Mouse (Mus musculus) macrophage (primary cell): ENCODE data around the gene Prrt2. TPM values are rescaled to one million over a fixed set of nuclear protein-coding genes. Genes with fewer than 3 reads are reported as not detected.

Source experiments
- H3K27ac ChIP-seq: fragments of 350-480 bp; formaldehyde crosslinking; 2 replicates; pipeline ENCODE4 v1.9.0; 2021
- H3K36me3 ChIP-seq: fragments of 350-480 bp; formaldehyde crosslinking; 2 replicates; pipeline ENCODE4 v1.9.0; 2021; ENCODE audit errors: inconsistent target
- H3K4me3 ChIP-seq: fragments of 350-480 bp; formaldehyde crosslinking; 2 replicates; pipeline ENCODE4 v1.9.0; 2021; ENCODE audit errors: inconsistent target
- H3K79me2 ChIP-seq: fragments of 350-480 bp; formaldehyde crosslinking; 2 replicates; pipeline ENCODE4 v1.9.0; 2021; ENCODE audit errors: inconsistent target
- WGBS: methylation state at CpG from one replicate; pipeline ENCODE4 v1.1.7; 2026; ENCODE audit warnings: inconsistent platforms; ENCODE audit not compliant: missing documents; 5-methylcytosine and 5-hydroxymethylcytosine counted together
- polyA plus RNA-seq: library from polyadenylated mRNA; stranded (reverse); fragments of 250-400 nt; gene quantifications from 3 replicates; pipeline ENCODE4 v1.2.4, GENCODE M21; 2018; ENCODE audit warnings: inconsistent platforms

Gene Prrt2
- polyA plus RNA-seq, 1 experiment from 2014 or later: not detected

DNA sequence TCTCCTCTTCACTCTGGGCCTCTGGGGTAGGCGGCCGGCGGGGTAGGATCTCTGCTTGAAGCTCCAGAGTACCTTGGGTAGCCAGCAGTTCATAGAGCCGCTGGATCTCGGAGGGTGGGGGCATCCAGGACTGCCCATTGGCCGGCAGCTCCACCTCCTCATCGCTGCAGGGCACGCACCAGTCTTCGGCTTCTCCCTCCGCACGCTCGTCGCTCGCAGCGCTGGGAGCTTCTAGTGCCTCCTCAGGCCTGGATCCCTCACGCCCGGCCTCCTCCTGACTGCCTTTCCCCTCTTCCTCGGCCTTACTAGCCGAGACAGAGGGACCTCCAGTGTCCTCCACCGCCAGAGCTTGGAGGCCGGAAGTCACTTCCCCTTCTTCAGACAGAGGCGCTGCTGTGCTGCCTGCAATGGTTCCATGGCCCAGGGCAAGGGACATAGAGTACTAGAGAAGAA lies 4.5 kb downstream of the Prrt2 start:
- WGBS: under 1% methylated on average over 22 of the region's 22 CpGs
- Histone ChIP-seq H3K79me2 (peaks cover 45% of the 10 kb centered on the region), H3K36me3 (no peaks in the 10 kb centered on the region), H3K4me3 (peak overlapping the region; percentile 88), H3K27ac (peak overlapping the region; percentile 93)

DNA sequence TGATC lies 4.7 kb downstream of the Prrt2 start, which contains the start of gene Pagr1b:
TSS of gene Pagr1b (minus strand) at position 4 of the 5 bp plus-strand sequence.
- Histone ChIP-seq H3K79me2 (peaks cover 48% of the 10 kb centered on the region), H3K27ac (peak within 1 kb of the TSS; percentile 93), H3K36me3 (no peaks in the 10 kb centered on the region), H3K4me3 (peak within 1 kb of the TSS; percentile 88)

DNA sequence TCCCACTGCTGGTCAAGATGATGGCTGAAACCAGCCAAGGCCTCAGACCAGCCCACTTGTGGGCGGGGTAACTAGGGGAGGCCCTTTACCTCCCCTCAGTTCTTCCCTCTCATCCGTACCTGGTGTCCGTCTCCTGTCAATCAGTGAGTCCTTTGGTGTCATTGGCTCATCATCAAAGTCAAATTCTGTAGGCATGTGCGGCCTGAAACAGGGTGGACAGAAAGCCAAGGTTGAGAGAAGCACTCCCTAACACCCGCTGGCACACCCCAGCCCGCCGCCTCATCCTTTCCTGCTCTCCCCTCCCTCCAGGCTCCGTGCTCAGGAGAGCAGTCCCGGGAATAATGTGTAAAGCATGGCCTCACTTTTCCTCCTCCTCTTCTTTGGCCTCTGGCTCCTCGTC lies 4.9 kb downstream of the Prrt2 start:
- peaks cover 50% of the 10 kb centered on the region for H3K79me2 ChIP-seq
- H3K4me3 ChIP-seq: peak overlapping the region; percentile 88
- peak overlapping the region; percentile 93 for H3K27ac ChIP-seq
- 6% methylated on average over 10 of the region's 10 CpGs for WGBS
- H3K36me3 ChIP-seq: no peaks in the 10 kb centered on the region

DNA sequence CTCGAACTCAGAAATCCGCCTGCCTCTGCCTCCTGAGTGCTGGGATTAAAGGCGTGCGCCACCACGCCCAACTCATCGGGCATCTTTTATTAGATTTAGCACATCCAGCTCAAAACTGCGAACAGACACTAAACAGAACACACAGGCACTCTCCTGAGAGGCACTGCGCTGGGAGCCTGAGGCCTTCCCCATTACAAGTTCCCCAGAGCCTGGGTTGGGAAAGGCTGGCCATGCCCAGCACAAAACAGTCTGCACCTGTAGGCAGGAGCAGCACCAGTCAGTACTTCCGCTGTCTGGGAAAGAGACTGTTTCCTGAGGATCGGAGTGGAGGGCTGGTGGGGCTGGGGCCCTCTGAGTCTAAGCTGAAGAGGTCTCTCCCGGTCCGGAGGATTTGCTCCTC lies 6.0 kb downstream of the Prrt2 start:
- peak overlapping the region; percentile 88; the same call in 1 of the 2 replicates for H3K4me3 ChIP-seq
- peak overlapping the region; percentile 93; the same call in 1 of the 2 replicates for H3K27ac ChIP-seq
- no peaks in the 10 kb centered on the region for H3K36me3 ChIP-seq
- peaks cover 60% of the 10 kb centered on the region for H3K79me2 ChIP-seq
- WGBS: 95% methylated on average over 12 of the region's 12 CpGs

DNA sequence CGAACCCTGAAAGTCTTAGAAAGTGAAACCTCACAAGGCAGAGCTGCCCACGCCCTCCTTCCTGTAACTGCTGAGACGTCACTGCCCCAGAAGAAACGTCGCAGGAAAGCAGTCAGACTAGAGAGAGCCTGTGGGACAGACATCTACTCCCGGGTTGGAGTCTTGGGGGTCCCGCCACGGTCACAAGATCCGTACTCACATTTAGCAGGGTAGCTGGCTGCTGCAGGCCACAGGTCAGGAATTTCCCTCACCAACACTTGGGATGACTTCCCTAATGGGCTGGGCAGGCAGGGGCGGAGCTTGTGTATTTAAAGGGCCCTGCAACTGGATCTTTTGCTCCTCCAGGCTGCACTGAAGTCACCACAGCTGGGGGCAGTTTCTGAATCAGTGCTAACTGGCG lies 6.7 kb downstream of the Prrt2 start, which contains the start of gene Mvp:
TSS of gene Mvp (minus strand) at position 302 of the 400 bp plus-strand sequence.
- Histone ChIP-seq H3K36me3 (no peaks in the 10 kb centered on the region), H3K79me2 (peaks cover 67% of the 10 kb centered on the region), H3K4me3 (peak within 1 kb of the TSS; percentile 88), H3K27ac (peak within 1 kb of the TSS; percentile 93)
- WGBS: under 1% methylated on average over 11 of the region's 11 CpGs

DNA sequence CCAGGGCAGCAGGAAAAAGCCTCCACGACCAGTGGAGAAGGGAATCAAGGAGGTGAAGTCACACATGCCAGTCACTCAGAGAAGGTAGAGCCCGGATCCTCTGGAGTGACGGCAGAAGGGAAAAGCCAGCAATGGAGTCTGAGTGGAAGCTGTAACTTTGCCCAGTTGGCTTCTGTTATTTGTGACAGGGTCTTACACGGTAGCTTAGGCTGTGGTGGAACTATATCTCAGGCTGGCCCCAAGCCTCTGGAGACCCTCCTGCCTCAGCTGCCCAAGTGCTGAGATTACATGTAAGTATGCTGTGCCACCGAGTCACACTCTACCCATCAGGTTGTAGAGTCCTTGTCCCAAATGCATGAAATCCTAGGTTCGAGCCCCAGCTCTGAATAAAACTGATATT lies 7.6 kb downstream of the Prrt2 start:
- peaks cover 77% of the 10 kb centered on the region for H3K79me2 ChIP-seq
- H3K4me3 ChIP-seq: peak overlapping the region; percentile 88
- H3K27ac ChIP-seq: peak overlapping the region; percentile 93
- 87% methylated on average over 6 of the region's 6 CpGs for WGBS
- no peaks in the 10 kb centered on the region for H3K36me3 ChIP-seq

DNA sequence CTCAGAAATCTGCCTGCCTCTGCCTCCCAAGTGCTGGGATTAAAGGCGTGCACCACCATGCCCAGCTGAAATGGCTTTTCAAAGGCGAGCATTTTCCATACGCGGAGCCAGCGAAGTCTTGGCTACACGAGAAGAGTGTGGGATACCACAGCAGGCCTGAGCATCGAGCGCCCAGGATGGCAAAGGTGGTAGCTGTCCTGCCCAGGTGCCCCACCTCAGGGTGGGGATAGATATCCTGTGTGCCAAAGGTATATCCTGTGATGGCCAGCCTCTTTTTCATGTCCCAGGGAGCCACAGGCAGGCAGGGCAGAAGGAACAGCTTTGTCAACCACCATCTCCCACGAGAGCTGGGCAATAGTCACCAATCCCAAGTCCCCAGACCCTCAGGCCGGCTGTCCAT lies 8.2 kb downstream of the Prrt2 start:
- 96% methylated on average over 10 of the region's 10 CpGs for WGBS
- H3K36me3 ChIP-seq: no peaks in the 10 kb centered on the region
- H3K4me3 ChIP-seq: 0 out of 2 replicates have a peak overlapping the region, but pooled peaks have one; percentile 88
- 0 out of 2 replicates have a peak overlapping the region, but pooled peaks have one; percentile 93 for H3K27ac ChIP-seq
- H3K79me2 ChIP-seq: peaks cover 82% of the 10 kb centered on the region

DNA sequence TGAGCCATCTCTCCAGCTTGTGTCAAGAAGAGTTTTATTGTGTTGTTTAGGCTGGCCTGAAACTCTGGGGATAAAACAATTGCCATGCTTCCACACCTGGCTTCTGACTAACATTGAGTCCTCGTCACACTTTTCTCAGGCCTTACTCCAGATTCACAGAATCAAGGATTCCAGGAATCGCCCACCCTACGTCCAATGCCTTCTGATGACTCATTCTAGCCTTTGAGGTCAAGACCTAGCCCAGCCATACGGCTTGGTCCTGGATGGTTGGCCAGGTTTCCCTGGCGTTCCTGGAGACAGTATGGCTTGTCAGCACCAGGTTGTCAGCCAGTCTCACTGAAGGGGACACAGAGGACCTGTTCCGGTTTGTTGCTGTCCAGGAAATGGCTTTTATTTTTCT lies 8.6 kb downstream of the Prrt2 start:
- no peak overlapping the region for H3K27ac ChIP-seq
- 97% methylated on average over 6 of the region's 6 CpGs for WGBS
- no peaks in the 10 kb centered on the region for H3K36me3 ChIP-seq
- H3K4me3 ChIP-seq: no peak overlapping the region
- H3K79me2 ChIP-seq: peaks cover 87% of the 10 kb centered on the region

DNA sequence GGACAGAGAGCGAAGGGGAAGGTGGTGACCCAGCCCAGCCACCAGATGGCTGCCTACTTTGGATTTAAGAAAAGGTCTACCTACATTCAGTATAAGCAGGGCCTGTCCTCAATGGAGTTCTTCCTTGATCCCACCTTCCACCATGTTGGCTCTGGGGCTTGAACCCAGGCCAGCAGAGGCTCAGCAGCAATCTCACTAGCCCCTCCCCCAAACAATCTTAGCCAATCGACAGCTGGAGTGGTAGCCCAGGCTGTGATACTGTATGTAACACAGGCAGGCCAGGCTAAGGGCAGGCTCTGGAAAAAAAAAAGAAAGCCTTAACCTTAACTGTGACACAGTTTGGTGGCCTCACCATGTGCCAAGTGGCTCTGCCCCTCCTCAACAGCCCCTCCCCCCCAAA lies 9.3 kb downstream of the Prrt2 start:
- H3K27ac ChIP-seq: no peak overlapping the region
- no peaks in the 10 kb centered on the region for H3K36me3 ChIP-seq
- no peak overlapping the region for H3K4me3 ChIP-seq
- 80% methylated on average over 2 of the region's 2 CpGs for WGBS
- peaks cover 93% of the 10 kb centered on the region for H3K79me2 ChIP-seq

DNA sequence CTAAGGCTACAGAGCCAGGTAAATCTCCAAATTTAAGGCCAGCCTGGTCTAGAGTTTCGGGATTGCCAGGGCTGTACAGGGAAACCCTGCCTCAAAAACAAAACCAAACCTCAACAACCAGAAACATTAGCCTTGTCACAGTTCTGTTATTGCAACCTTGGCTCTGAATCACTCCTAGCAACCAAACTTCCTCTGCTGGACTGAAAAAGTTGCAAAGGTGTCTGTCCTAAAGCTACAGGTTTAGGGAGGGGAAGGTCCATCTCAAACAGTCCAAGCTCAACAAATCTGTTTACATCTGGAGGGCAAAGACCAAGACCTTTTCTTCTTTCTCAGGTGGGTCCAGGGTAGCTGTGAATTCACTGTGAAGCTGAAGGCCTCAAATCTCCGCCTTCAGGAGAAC lies 10.0 kb downstream of the Prrt2 start:
- Histone ChIP-seq H3K36me3 (no peaks in the 10 kb centered on the region), H3K27ac (peak overlapping the region; percentile 19), H3K4me3 (no peak overlapping the region), H3K79me2 (peaks cover 100% of the 10 kb centered on the region)
- WGBS: 79% methylated on average over 2 of the region's 2 CpGs

DNA sequence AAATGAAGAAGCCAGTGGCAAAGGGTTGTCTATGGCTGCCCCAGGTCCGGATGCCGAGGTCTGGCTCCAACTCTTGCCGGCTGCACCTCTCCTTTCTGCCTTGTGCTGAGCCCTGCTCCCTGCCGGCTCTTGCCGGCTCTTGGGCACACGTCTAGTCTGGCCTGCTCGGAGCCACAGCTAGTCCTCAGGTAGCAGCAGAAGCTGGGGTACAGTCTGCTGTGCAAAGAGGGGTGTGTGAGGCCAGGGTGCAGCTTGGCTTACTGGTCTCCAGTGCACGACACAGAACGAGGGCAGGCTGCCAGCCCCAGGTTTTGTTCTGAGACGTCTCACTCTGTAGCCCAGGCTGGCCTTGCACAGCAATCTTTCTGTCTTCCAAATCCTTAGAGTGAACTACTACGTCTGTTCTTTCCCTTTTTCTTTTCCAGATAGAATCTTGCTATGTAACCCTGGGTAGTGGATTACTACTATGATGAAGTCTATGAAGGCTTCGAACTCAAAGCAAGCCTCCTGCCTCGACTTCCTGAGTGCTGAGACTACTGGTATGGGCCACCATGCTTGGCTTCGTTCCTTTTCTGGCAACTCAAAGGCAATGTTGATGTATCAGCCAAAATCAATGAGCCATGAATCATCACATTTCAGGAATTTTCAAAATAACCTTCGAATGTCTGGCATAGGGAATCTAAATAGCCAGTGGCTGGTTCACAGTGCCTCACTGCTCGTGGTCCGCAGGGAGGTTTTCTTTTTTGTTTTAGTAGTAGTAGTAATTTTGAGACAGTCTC lies 11.5 kb downstream of the Prrt2 start:
- WGBS: 70% methylated on average over 17 of the region's 17 CpGs
- H3K79me2 ChIP-seq: peaks cover 100% of the 10 kb centered on the region
- peak overlapping the region; percentile 93 for H3K27ac ChIP-seq
- no peaks in the 10 kb centered on the region for H3K36me3 ChIP-seq
- H3K4me3 ChIP-seq: no peak overlapping the region

DNA sequence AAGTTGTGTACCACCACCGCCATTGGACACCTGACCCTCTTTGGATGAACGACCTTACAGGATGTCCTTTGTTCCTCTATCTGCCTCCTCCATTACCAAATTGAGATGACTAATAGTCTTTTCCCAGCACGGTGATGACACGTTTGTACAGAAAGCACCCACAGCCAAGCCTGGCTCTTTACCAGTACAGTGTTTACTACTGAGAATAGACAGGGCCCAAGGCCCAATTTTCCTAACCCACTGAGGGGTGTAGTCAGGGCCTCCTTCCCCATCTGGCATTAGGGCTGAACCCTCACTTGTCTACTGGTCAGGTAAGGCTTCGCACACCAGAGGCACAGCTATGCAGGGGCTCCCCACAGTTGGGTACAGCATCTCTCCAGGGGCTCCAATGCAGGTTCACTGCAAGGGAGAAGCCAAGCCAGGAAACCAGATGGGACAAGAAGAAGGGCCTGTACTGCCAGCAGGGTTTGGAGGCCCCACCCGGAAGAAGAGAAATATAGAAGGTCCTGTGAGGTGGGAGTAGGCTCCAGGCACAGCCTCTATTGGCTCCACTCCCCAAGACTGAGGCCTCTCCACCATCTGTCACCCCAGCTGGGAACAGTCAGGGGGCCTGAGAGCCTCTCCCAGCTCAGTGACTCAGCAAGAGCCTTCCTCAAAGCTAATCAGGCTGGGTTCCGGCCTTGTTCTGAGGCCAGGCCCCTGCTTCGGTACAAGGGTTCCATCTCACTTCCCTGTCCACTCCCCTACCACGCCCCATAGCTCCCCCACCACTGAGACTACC lies 12.6 kb downstream of the Prrt2 start:
- WGBS: 15% methylated on average over 8 of the region's 9 CpGs
- Histone ChIP-seq H3K79me2 (peaks cover 100% of the 10 kb centered on the region), H3K27ac (peak overlapping the region; percentile 93), H3K4me3 (peak overlapping the region; percentile 4; the same call in 1 of the 2 replicates), H3K36me3 (no peaks in the 10 kb centered on the region)

DNA sequence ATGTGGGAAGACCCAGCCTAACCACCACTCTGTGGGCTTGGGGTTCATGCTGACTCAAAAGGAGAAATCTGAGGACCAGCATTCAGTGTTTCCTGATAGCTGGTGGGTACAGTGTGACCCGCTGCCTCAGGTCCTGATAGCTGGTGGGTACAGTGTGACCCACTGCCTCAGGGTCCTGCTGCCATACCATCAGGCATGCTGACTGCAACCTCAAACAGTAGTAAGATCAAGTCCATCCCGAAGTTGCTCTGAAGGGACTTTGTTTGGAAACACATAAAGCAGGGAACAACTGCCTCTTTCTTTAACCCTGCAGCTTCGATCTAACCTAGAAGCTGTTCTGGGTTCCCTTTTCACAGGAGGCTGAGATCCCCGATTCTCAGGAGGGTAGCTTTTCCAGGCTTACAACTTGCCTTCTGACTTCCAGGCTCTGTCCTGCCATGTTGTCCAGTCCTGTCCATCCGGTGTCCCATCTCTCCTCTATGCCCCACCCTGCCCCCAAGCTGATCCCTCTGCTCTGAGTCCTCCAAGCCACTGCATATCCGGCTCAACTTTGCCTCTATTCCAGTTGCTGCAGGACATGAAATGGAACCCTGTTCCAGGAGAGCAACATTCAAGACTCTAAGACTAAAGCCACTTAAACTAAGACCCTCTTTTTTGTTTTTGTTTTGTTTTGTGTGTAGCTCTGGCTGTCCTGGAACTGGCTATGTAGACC lies 13.5 kb downstream of the Prrt2 start:
- no peak overlapping the region for H3K4me3 ChIP-seq
- WGBS: 91% methylated on average over 6 of the region's 6 CpGs
- H3K27ac ChIP-seq: peak overlapping the region; percentile 93; the same call in 1 of the 2 replicates
- H3K79me2 ChIP-seq: peaks cover 100% of the 10 kb centered on the region
- H3K36me3 ChIP-seq: no peaks in the 10 kb centered on the region

DNA sequence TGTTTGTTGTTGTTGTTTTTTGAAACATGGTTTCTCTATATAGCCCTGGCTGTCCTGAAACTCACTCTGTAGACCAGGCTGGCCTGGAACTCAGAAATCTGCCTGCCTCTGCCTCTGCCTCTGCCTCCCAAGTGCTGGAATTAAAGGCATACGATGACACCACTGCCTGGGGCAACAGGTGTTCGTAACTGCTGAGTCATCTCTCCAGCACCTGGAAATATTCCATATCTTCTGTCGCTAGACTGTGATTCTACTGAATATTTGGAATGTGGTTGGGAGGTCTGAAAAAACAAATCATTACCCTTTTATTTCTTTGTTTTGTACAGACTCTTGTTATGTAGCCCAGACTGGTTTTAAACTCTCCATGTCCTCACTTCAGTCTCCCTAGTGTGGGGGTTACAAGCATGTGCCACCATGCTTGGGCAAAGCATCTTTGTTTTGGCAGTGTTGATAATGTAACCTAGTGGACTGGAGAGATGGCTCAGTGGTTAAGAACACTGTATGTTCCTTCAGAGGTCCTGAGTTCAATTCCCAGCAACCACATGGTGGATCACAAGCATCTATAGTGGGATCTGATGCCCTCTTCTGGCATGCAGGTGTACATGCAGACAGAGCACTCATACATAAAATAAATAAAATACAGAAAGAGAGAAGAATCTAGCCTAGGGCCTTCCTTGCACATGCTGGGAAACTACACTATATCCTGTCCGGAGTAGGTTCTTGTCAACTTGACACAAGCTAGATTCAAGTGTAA lies 16.7 kb downstream of the Prrt2 start:
- 88% methylated on average over 4 of the region's 4 CpGs for WGBS
- H3K4me3 ChIP-seq: no peak overlapping the region
- H3K79me2 ChIP-seq: peaks cover 71% of the 10 kb centered on the region
- no peak overlapping the region for H3K27ac ChIP-seq
- peaks cover 23% of the 10 kb centered on the region for H3K36me3 ChIP-seq
